Mouse (Mus musculus): ENCODE data around the gene Gm12166.
A peak's percentile ranks its signal among the peaks of the same experiment; 100 is the strongest.

The Gm12166 gene

GRCm38 (mm10) chr11:46073850-46074688, 21.9 kb upstream of the Gm12166 start:
- DNase-seq (ENCODE audit: inconsistent ontology term) = no peak

- DNase-seq (ENCODE audit: inconsistent ontology term) = peak; percentile 17
These were observed 21.1 kb upstream of the Gm12166 start for GRCm38 (mm10) chr11:46073061-46073849.

GRCm38 (mm10) chr11:46072466-46073060, 20.4 kb upstream of the Gm12166 start:
- no peak for DNase-seq (ENCODE audit: inconsistent ontology term)

- no peak for DNase-seq (ENCODE audit: inconsistent ontology term)
These were observed 18.7 kb upstream of the Gm12166 start for GRCm38 (mm10) chr11:46070789-46071188.

- no peak for DNase-seq (ENCODE audit: inconsistent ontology term)
These were observed 18.0 kb upstream of the Gm12166 start for GRCm38 (mm10) chr11:46070161-46070560.

- DNase-seq (ENCODE audit: inconsistent ontology term) = peak; percentile 37
These were observed 17.4 kb upstream of the Gm12166 start for GRCm38 (mm10) chr11:46069408-46070003.

- peak; percentile 24 for DNase-seq (ENCODE audit: inconsistent ontology term)
These were observed 16.8 kb upstream of the Gm12166 start for GRCm38 (mm10) chr11:46068756-46069407.

- no peak for DNase-seq (ENCODE audit: inconsistent ontology term)
These were observed 15.4 kb upstream of the Gm12166 start for GRCm38 (mm10) chr11:46067371-46068060.

GRCm38 (mm10) chr11:46065201-46066011, 13.3 kb upstream of the Gm12166 start:
- DNase-seq (ENCODE audit: inconsistent ontology term) = peak; percentile 79

GRCm38 (mm10) chr11:46064767-46065166, 12.6 kb upstream of the Gm12166 start:
- no peak for DNase-seq (ENCODE audit: inconsistent ontology term)

- no peak for DNase-seq (ENCODE audit: inconsistent ontology term)
These were observed 11.0 kb upstream of the Gm12166 start for GRCm38 (mm10) chr11:46062993-46063731.

- DNase-seq (ENCODE audit: inconsistent ontology term) = no peak
These were observed 10.4 kb upstream of the Gm12166 start for GRCm38 (mm10) chr11:46062569-46062968.

GRCm38 (mm10) chr11:46061776-46062445, 9.8 kb upstream of the Gm12166 start:
- no peak for DNase-seq (ENCODE audit: inconsistent ontology term)

- DNase-seq (ENCODE audit: inconsistent ontology term) = no peak
These were observed 8.5 kb upstream of the Gm12166 start for GRCm38 (mm10) chr11:46060651-46061020.

GRCm38 (mm10) chr11:46059887-46060650, 7.9 kb upstream of the Gm12166 start:
- no peak for DNase-seq (ENCODE audit: inconsistent ontology term)

GRCm38 (mm10) chr11:46058916-46059315, 6.8 kb upstream of the Gm12166 start:
- DNase-seq (ENCODE audit: inconsistent ontology term) = no peak

GRCm38 (mm10) chr11:46058011-46058410, 5.9 kb upstream of the Gm12166 start:
- DNase-seq (ENCODE audit: inconsistent ontology term) = no peak
